Mouse (Mus musculus): ENCODE results near the gene Ints4. TPM values are rescaled to one million over a fixed set of nuclear protein-coding genes. Genes with fewer than 3 reads are reported as not detected.

Ints4 gene
- polyA plus RNA-seq, 1 experiment, result 80.7 TPM

GRCm38 (mm10) chr7:97549301-97549700, 68.5 kb downstream of the Ints4 start:
- DNase-seq (ENCODE audit: low read depth), result no peak
- no peak for TF ChIP-seq POLR2A (IDR thresholded peaks at IDR 0.05; ENCODE audit: borderline replicate concordance, extremely low read depth, insufficient read depth, insufficient read length, poor library complexity, severe bottlenecking)

DNA sequence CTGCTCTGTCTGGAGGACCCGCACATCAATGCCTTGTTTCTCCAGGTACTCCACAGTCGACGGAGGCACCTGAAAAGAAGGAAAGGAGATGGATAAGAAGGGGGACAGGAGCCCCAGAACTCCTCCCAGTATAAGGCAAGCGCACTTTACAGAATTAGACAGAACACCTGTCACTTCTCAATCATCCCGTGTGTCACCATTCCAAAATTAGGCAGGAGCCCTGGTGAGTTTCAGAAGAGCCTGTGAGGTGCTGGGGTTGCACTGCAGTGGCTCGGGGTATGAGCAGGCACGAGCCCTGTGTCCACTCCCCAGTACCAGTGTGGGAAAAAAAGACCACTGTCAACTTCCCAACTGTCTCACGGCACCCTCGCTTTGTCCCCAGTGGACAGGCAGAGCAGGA, 69.9 kb downstream of the Ints4 start:
- TF ChIP-seq CTCF (IDR thresholded peaks at IDR 0.05; ENCODE audit: borderline replicate concordance, extremely low read depth, insufficient read depth, insufficient read length) (no peak), POLR2A (IDR thresholded peaks at IDR 0.05; ENCODE audit: borderline replicate concordance, extremely low read depth, insufficient read depth, insufficient read length, poor library complexity, severe bottlenecking) (no peak)
- no peak for DNase-seq (ENCODE audit: low read depth)

- no peak for TF ChIP-seq CTCF (IDR thresholded peaks at IDR 0.05; ENCODE audit: borderline replicate concordance, extremely low read depth, insufficient read depth, insufficient read length)
- no peak for TF ChIP-seq POLR2A (IDR thresholded peaks at IDR 0.05; ENCODE audit: borderline replicate concordance, extremely low read depth, insufficient read depth, insufficient read length, poor library complexity, severe bottlenecking)
- no peak for DNase-seq (ENCODE audit: low read depth)
Observed at GRCm38 (mm10) chr7:97563576-97563975, 82.8 kb downstream of the Ints4 start.

GRCm38 (mm10) chr7:97569372-97569771, 88.6 kb downstream of the Ints4 start:
- no peak for TF ChIP-seq CTCF (IDR thresholded peaks at IDR 0.05; ENCODE audit: borderline replicate concordance, extremely low read depth, insufficient read depth, insufficient read length)
- TF ChIP-seq POLR2A (IDR thresholded peaks at IDR 0.05; ENCODE audit: borderline replicate concordance, extremely low read depth, insufficient read depth, insufficient read length, poor library complexity, severe bottlenecking), result no peak
- no peak for DNase-seq (ENCODE audit: low read depth)

GRCm38 (mm10) chr7:97570389-97570788, 89.6 kb downstream of the Ints4 start:
- DNase-seq (ENCODE audit: low read depth), result no peak

GRCm38 (mm10) chr7:97578361-97579066, 97.8 kb downstream of the Ints4 start:
- peak; percentile 68 for DNase-seq (ENCODE audit: low read depth)
- TF ChIP-seq POLR2A (IDR thresholded peaks at IDR 0.05; ENCODE audit: borderline replicate concordance, extremely low read depth, insufficient read depth, insufficient read length, poor library complexity, severe bottlenecking) (no peak), CTCF (IDR thresholded peaks at IDR 0.05; ENCODE audit: borderline replicate concordance, extremely low read depth, insufficient read depth, insufficient read length) (no peak)

More at GRCm38 (mm10) chr7:97570389-97570788, 89.6 kb downstream of the Ints4 start:
- TF ChIP-seq CTCF (IDR thresholded peaks at IDR 0.05; ENCODE audit: borderline replicate concordance, extremely low read depth, insufficient read depth, insufficient read length), result no peak
- TF ChIP-seq POLR2A (IDR thresholded peaks at IDR 0.05; ENCODE audit: borderline replicate concordance, extremely low read depth, insufficient read depth, insufficient read length, poor library complexity, severe bottlenecking), result no peak

DNA sequence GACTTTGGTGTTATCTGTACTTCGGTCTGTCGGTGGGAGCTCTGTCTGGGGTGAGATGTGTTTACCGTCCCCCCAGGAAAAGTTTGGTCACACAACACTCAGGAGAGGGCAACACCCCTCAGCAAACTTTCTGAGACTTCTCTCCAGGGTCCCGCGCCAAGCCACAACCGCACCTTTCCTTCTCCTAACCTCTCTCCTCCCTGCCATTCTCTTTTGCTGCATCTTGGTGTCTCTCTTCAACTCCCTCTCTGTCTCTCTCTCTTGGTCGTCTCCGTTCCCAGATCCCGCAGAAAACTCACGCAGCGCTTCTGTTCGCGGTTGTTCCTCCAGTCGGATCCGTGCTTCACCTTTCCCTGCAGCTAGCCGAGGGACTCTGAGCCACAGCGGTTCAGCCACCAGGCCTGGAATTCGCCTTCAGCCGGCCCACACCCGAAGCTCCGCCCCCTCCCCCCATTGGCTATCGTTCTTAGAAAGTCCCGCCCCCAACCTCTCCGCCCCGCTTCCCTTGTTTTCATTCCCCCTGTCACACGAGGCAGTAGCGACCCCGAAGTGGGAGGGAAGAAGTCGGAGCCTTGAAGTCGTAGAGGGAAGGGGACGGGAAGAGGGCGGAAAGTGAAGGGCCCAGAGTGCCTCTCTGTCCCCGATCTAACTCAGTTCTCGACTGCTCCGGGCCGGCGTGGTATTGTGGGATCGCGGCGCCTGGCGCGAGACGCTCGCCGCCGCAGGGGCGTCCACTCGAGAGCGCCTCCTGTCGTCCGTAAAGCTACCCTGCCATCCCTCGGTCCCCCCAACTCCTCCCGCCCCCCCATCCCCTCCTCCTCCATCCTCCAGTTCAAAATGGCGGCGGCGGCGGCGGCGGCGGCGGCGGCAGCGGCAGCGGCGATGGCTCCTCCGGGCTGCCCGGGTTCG, 98.6 kb downstream of the Ints4 start, which contains the start of the genes Aamdc and Rsf1:
Aamdc (minus strand) TSS at position 431 of the 909 bp plus-strand sequence.
Rsf1 (plus strand) TSS at position 823 of the 909 bp plus-strand sequence.
- peak; percentile 99 for DNase-seq (ENCODE audit: low read depth)
- TF ChIP-seq CTCF (IDR thresholded peaks at IDR 0.05; ENCODE audit: borderline replicate concordance, extremely low read depth, insufficient read depth, insufficient read length) (peak; percentile 73), POLR2A (IDR thresholded peaks at IDR 0.05; ENCODE audit: borderline replicate concordance, extremely low read depth, insufficient read depth, insufficient read length, poor library complexity, severe bottlenecking) (0 out of 2 replicates have a peak, but pooled peaks have one; percentile 21)

DNA sequence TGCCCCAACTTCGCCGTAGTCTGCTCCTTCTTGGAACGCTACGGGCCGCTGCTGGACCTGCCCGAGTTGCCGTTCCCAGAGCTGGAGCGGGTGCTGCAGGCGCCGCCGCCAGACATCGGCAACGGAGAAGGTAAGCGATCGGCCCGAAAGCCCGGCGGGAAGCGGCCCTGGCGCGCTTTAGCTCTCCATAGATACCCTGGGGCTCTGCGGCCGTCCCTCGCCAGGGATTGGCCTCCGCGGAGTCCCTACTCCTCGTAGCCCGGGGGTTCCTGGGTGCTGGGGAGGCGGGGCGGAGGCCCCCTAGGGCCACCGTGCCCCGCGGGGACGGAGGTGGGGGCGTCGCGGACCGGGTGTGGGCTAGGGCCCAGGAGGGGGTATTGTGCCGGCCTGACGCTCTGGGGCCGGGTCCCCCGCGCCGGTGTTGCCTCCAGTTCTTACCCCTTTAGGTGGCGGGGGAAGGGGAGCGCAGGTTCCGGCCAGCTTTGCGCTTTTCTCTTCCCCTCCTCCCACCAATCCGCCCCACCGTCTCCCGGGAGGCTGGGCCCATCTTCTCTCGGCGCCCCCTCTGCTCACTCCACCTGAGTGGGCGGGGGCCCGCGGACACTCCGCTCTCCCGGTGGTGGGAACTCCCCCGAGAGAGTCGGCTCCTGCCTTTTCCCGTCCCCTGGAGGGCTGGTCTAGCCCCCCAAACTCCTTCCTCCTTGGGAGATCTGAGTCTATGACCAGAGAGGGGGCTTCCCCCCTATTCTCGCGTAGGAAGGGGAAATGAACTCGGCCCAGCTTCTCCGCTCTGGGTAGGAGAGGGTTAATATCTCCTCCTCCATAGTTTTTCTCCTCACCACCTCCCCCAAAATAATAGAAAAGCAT, 99.5 kb downstream of the Ints4 start:
- DNase-seq (ENCODE audit: low read depth), result peak; percentile 65

GRCm38 (mm10) chr7:97580843-97581214, 100.1 kb downstream of the Ints4 start:
- TF ChIP-seq POLR2A (IDR thresholded peaks at IDR 0.05; ENCODE audit: borderline replicate concordance, extremely low read depth, insufficient read depth, insufficient read length, poor library complexity, severe bottlenecking) (0 out of 2 replicates have a peak, but pooled peaks have one; percentile 5), CTCF (IDR thresholded peaks at IDR 0.05; ENCODE audit: borderline replicate concordance, extremely low read depth, insufficient read depth, insufficient read length) (peak; percentile 23; the same call in 1 of the 2 replicates)
- DNase-seq (ENCODE audit: low read depth), result peak; percentile 95

More for the DNA sequence above, 99.5 kb downstream of the Ints4 start:
- TF ChIP-seq CTCF (IDR thresholded peaks at IDR 0.05; ENCODE audit: borderline replicate concordance, extremely low read depth, insufficient read depth, insufficient read length), result no peak
- no peak for TF ChIP-seq POLR2A (IDR thresholded peaks at IDR 0.05; ENCODE audit: borderline replicate concordance, extremely low read depth, insufficient read depth, insufficient read length, poor library complexity, severe bottlenecking)

DNA sequence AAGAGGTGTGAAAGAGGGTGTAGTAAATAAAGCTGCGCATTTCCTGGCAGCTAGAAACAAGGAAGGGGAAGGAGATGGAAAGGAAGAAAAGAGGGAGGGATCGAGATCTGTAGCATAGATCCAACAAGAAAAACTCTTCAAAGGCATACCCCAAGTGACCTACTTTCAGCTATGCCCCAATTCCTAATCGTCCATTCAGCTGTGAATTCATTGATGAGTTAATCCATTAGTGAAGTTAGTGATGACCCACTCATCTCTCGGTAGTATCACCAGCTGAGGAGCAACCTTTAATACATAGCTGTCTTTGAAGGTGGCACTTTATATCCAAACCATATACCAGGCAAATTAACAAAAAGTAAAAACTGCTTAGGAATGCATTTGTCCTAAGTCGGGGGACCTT, 107.8 kb downstream of the Ints4 start:
- DNase-seq (ENCODE audit: low read depth), result no peak
- TF ChIP-seq POLR2A (IDR thresholded peaks at IDR 0.05; ENCODE audit: borderline replicate concordance, extremely low read depth, insufficient read depth, insufficient read length, poor library complexity, severe bottlenecking), result no peak
- no peak for TF ChIP-seq CTCF (IDR thresholded peaks at IDR 0.05; ENCODE audit: borderline replicate concordance, extremely low read depth, insufficient read depth, insufficient read length)

Data from brain, embryonic 14.5 days (tissue).